Mouse (Mus musculus) mature B cell (primary cell): ENCODE results near the gene Madd.
"Not testable (repeated sequence)": the region's sequence is repeated elsewhere in the genome, so short reads cannot be mapped to it uniquely, and the experiment has no call there.

Source experiments
- in situ Hi-C: fragments of 300-500 bp; cut with MboI; formaldehyde crosslinking; loops from 2 replicates; pipeline ENCODE4 v1.14.3; 2019

Gene Madd

DNA sequence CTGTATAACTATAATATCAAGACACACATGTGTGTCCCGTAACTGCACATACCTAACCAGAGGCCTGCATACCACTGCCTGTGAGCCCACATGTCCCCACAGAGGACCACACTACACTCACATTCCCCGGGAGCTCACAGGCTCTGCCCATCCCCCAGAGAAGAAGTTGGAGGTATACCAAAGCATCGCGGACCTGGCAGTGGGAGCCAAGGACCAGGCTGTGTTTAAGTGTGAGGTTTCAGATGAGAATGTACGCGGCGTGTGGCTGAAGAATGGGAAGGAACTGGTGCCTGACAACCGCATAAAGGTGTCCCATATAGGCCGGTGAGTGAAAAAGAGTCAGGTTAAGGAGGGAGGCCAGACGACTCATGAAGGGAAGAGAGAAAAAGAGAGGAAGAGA, 58.5 kb downstream of the Madd start:
- in situ Hi-C loops, result no loop called here

DNA sequence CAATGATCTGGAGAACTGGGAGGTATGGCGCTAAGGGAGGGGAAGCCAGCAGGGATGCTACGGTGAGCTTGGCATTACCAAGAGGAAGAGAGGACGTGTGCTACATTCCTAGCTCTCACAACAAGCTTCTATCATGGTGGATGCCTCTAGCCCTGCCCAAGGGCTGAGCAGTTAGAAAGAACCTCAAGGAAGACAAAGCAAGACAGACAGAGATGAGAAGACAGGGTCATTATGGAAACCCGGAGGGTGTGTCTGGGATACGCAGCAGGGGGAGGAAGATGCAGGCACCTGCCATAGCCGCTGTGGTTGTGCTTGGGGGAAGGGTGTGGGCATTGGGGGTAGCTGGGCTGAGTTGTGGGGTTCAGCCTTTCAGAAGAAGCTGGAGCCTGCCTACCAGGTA, 60.1 kb downstream of the Madd start:
- in situ Hi-C loops, result no loop called here

DNA sequence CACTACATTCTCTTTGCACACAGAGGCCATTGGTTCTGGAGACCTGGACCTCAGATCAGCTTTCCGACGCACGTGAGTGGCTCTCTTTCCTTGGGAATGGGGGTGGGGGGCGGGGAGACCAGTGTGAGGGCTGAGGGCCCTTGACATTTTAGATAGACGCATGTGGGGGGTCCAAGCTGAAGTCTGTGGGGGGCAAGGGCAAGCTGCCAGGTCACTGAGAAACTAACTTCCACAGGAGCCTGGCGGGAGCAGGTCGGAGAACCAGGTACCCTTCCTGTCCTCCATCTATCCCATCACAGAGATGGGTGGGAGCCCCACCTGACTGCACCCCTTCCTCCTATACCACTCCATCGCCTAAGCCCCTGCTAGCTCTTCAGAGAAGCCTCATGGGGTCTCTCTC, 62.1 kb downstream of the Madd start:
- in situ Hi-C loops, result no loop called here

DNA sequence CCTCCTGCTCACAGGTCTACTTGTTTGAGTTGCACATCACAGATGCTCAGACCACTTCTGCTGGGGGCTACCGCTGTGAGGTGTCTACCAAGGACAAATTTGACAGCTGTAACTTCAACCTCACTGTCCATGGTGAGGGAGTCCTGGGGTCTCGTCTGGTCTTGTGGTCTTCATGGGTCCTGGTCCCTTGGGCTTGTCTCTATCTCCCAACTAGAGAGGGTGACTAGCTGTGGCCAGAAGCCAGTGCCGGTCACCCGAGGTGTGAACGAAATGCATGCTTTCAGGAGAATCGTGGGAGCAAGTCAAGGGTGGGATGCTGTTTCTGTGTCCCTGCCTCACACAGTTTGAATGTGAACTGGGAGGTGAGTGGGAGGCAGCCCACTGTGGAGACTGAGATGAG, 62.6 kb downstream of the Madd start:
- in situ Hi-C loops, result no loop called here

DNA sequence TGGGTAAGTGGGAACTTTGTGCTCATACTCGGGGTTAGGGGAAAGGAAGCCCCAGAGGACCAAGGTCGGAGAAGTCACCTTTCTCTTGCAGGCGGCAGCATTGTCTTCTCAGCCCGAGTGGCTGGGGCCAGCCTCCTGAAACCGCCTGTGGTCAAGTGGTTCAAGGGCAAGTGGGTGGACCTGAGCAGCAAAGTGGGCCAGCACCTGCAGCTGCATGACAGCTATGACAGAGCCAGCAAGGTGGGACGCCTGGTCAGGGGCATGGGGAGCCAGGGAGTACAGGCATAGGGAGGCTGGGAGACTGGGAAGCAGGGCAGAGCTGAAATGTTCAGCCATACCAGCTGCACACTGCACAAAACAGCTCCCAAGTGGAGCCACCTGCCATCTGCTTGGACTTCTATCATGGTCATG, 63.4 kb downstream of the Madd start:
- in situ Hi-C loops, result no loop called here

DNA sequence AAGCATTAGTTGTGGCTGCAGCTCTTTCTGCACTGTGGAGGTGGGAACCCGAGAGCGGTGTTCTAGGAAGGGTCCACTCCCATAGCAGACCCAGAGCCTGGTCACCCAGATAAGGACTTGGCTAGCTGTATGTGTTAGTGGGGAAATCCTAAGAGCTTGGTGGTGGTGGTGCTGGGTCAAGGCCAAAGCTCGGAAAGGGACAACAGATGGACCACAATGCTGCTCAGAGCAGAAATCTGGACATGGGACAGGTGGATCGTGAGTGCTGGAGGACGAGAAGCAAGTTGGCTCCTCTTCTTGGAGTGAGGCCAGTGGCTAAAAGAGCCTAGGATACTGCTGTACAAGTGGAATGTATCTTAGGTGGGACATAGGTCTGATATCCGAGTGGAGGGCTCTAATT, 64.1 kb downstream of the Madd start:
- in situ Hi-C loops, result no loop called here

DNA sequence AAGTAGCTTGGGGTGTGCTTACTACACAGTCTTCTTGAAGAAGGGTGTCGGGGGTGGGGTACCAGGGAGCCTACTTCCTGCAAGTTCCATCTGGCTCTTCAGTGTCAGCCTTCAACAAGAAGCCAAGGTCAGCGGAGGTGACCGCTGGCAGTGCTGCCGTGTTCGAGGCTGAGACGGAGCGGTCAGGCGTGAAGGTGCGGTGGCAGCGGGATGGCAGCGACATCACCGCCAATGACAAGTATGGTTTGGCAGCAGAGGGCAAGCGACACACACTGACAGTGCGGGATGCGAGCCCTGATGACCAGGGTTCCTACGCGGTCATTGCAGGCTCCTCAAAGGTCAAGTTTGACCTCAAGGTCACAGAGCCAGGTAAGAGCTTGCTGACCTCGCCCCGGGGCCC, 64.6 kb downstream of the Madd start:
- in situ Hi-C loops, result no loop called here

DNA sequence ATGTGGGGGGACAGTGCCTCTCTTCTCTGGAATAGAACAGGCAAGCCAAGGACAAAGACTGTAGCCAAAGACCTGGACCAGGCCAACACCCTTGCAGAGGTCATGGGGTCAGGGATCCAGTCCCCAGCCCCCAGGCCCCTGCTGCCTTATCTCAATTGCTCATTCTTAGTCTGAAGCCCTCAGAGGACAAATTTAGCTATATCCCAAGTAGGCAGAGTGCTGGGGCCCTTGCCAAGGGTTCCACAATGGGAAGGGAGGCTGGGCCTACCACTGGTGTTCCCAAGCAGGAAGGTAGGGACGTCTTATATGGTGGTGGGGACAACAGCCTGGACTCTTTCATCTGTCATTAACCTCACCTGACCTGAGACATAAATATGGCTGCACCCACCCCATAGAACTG, 65.0 kb downstream of the Madd start:
- in situ Hi-C loops, result no loop called here

DNA sequence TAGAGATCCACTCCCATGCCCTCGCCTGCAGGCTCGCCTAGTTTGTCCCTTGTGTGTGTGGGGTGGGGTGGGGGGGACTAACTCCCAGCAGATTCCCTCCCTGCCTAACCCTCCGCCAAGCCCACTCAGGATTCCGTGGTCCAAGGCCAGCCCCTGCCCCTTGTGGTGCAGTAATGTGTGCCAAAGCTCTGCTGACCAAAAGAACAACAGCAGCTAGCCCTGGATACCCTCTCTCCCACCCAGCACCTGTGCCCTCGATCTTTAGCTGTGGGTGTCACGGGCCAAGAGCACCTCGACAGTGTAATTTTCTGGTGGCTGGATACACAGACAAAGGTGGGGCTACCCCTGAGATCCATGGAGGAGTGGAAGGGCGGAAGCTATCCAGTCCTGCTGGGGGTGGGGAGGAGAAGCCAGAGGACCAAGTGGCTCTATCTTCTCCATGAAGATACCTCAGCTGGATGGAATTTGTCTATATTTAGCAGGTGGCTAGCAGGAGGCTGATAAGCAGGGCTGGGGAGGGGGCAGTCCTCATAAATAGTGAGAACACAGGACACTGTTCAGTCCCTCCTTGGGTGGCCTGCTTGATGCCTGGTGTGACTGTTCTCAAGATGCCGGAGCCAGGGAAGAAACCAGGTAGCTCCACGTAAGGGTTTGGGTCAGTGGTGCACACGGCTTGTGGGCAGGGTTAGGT, 65.9 kb downstream of the Madd start, which contains the start of gene Mybpc3:
TSS of gene Mybpc3 (plus strand) at position 560 of the 691 bp plus-strand sequence.
- in situ Hi-C loops, result no loop called here

DNA sequence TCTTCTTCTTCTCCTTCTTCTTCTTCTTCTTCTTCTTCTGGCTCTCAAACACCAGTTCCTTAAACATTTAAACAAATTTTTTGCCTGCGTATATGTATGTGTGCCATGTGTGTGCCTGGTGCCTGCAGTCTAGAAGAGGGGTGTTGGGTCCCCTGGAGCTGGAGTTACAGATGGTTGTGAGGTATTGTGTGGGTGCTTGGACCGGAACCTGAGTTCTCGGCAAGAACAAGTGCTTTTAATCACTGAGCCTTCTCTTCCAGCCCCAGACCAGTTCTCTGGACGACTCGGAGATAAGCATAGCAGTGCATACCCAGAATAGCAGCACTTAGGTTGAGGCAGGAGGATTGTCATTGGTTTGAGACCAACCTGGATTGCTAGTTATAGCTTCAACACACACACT, 66.8 kb downstream of the Madd start:
- in situ Hi-C loops, result no loop called here

DNA sequence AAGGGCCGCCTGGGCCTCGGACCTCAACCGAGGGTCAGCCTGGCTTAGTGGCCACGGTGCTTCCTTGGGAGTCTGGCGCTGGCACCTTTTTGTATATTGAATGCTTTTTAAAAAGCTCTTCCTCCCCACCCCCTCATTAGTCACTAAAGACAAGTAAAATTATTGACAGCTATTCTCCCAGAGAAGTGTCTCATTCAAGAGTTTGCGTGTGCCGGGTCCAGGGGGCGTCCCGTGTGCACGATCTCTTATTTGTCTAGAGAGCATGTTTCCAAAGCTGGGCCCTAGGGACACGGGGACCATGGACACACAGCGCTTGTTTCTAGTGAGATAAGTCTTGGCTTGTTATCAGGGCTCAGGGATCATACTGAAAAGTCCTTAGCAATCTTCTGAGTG, 68.1 kb downstream of the Madd start:
- in situ Hi-C loops, result no loop called here

DNA sequence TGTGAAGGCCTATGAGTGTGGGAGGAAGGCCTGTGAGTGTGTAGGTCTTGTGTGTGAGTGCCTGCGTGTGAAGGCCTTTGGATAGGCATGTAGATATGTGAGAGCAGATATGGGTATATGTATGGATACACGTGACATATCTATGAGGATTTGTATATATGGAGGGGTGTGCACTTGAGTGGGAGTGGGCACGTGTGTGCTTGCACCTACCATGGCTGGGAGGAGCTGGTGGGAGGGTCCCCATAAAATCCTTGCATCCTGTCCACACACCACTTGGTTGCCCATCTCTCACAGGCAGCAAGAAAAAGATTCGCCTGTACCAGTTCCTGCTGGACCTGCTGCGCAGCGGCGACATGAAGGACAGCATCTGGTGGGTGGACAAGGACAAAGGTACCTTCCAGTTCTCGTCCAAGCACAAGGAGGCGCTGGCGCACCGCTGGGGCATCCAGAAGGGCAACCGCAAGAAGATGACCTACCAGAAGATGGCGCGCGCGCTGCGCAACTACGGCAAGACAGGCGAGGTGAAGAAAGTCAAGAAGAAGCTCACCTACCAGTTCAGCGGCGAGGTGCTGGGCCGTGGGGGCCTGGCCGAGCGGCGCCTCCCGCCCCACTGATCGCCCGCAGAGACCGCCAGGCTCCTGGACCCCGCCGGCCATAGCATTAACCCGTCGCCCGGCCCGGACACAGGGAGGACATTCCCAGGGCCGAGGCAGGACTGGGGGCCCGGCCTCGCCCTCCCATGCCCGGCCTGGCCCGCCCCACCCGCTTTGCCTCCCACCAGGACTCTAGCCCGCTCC, 68.7 kb downstream of the Madd start:
- in situ Hi-C loops, result no loop called here

DNA sequence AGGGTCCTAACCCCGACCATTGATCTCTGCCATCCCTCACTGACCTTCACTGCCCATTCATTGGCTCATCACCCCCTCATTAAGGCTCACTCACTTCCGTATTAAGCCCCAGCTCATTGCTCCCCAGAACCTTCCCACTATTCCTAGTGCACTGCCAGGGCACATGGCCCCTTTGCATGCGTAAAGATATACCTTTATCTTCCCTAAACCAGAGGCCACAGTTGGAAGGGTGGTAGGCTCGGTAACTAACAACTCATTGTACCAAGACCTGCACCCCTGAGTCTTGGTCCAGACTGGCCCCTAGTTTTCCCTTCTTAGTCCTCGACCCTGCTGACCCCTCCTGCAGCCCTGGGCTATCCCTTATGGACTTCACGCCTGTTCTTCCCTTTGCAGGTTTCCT, 69.8 kb downstream of the Madd start:
- in situ Hi-C loops, result no loop called here

DNA sequence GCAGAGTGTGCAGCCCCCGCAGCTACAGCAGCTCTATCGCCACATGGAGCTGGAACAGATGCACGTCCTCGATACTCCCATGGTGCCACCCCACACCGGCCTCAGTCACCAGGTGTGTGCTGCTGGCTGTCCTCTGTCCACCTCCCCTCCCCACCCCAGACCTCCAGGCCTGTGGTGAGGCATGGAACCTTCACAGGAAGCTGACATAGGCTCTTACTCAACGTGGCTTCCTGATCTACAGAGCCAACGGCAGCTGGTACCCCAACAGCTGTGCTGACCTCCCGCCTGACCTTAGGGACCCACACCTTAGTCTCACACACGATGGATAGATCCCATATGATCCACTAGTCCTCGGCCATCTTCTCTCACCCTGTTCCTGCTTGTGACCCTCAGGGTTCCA, 70.3 kb downstream of the Madd start:
- in situ Hi-C loops, result no loop called here

DNA sequence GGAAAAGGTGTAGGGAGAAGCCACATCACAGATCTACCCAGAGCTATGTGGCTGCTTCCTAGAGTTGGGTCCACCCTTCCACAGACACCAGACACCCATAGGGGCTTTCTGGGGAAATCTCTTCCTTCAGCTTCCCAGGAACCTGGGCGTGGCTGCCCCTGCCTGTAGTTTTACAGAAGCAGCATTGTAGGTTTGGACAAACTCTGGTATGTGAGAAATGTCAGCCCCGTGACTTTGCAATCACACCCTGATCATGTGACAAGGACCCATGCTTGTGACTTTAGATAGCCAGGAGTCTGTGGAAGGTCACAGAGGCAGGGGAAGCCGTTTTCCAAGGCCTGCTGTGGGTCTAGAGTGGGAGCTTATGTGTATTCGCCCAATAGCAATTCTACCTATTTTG, 71.1 kb downstream of the Madd start:
- in situ Hi-C loops, result no loop called here

DNA sequence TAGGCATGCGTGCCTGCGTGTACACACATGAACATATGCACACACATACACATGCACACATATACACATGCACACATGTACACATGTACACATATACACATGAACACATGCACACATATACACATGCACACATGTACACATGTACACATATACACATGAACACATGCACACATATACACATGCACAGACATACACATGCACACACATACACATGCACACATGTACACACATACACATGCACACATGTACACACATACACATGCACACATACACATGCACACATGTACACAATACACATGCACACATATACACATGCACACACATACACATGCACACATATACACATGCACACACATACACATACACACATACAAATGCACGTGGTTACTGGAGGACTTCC, 71.8 kb downstream of the Madd start:
- in situ Hi-C loops, result not testable (repeated sequence)

DNA sequence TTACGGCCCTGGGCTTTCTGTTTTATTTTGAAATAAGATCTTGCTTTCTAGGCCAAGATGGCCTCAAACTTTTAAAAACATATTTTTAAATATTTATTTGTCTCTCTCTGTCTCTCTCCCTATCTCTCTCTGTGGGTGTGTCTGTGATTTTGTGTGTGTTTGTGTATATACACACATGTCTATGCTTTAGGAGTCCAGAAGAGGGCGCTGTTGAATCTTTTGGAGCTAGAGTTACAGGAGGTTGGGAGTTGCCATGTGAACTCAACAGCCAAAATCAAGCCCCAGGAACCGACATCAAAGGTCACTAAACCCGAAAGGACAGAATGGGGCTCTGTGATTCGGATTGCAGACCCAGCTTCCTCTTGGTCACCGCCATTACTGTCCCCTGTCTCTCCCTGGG, 73.2 kb downstream of the Madd start:
- in situ Hi-C loops, result no loop called here

DNA sequence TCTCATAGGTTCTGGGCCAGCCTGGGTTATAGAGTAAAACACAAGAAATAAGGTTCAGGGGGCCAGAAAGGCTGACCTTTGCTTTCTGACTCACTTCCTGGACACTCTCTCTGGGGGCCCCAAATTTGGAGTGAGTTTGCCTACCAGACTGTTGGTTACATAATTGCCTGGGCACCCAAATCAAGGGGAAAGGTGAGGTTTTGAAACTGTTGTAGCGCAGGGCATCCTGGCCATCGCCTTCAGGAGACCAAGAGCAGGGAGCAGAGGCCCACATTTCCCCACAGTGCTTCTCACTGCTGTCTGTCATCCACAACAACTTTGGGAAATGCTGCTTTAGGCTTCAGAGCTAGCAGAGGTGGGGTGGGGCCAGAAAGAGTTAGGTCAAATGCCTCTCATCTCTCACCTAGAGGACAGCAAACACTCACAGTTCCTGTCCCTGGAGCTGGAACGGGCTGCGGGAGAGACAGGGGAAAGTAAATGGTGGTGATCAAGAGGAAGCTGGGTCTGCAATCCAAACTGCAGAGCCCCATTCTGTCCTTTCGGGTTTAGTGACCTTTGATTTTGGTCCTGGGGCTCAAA, 73.7 kb downstream of the Madd start:
- in situ Hi-C loops, result loop anchor here (5.0 kb wide), 1 partner anchor 38 kb away; the partner anchor contains the start of gene Slc39a13

DNA sequence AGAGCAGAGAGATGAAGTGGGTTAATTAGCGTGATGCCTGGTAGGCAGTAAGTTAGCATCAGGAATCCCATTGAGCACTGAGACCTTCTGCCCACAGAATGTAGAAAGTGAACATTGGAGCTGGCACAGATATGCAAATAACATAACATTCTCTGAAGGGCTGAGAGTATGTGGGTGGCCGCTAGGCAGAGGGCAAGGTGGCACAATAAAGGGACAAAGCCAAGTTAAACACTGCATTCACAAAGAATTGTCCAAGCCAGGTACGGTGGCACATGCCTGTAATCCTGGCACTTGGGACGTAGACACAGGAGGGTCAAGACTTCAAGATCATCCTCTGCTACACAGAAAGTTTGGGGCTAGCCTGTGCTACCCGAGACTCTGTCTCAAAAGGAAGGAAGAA, 74.4 kb downstream of the Madd start:
- in situ Hi-C loops, result loop anchor here (5.0 kb wide), 1 partner anchor 37 kb away; the partner anchor contains the start of gene Slc39a13

DNA sequence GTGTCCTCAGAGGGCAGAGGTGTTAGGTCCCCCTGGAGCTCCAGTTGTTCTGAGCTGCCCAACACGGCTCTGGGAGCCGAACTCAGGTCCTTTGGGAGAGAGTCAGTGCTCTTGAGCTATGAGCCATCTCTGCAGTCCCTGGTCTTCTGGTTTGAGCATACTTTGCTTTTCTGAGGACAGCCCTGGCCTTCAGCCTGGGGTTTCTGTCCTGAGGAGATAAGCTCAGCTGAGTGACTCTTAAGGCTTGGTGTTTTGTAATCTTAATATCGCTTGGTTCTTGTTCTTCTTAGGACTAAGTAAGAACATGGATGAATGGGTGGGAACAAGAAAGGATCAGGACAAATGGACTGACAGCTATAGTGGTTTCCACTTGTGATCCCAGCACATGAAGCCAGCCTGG, 75.5 kb downstream of the Madd start:
- in situ Hi-C loops, result loop anchor here (5.0 kb wide), 1 partner anchor 36 kb away; the partner anchor contains the start of gene Slc39a13

DNA sequence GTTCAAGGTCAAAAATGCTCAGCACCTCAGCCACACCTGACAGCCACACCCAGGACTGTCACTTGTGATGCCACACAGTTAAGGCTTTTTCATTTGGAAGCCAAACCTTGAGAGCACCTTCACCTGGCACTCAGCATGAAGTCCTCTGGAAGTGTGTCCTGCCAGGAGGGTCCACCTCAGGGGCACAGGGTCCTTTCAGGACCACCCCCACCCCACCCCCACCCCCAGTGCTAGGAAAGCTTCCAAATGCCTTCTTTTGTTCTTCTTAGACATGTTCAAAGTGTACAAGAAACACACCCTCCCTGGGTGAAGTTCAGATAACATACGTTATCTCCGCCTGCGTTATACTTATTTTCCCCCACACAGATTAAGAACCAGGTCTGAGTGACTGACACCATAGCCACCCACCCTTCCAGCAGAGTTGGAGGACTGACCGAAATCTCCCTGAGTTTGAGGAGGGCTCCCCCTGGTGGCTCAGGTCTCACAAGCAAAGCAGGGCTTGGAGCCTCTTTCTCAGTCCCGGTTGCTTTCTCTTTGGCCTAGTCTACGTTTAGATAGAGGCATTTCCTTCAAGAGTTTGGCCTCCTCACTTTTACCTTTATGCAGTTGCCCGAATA, 82.4 kb downstream of the Madd start:
- in situ Hi-C loops, result no loop called here

DNA sequence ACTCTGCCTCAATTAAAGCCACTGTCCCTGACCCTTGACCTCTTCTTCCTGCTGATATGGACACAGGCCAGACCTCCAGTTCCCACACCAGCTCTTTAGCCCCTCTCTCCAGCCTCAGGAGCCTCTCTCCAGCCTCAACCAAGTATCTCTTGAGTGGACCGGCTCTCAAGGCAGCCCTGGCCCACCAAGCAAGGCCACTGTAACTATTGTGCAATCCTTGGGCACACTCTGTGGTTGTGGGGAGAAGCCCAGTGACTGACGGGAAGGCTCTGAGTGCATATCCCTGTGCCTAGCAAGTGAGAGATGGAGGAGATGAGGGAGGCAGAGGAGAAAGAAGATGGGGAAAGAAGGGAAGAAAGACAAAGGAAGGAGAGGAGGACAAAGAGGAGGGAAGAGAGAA, 85.5 kb downstream of the Madd start:
- in situ Hi-C loops, result no loop called here

DNA sequence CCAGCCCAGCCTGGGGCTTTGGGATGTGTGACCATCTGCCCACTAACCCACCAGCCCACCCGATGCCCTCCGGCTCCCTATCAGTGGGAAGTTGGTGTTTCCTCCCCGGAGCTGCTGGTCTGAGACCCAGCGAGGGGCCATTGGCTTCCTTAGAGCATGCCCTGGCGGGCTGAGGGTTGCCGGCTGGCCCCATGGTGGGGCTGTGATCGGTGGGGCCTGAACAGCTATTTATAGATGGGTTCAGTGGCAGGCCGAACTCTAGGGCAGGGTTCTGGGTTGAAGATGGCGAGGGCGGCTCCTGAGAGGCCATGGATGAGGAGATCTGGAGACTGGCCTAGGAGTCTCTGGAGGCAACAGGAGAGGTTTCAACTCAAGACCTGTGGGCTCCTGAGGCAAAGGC, 86.6 kb downstream of the Madd start:
- in situ Hi-C loops, result no loop called here
